Mouse (Mus musculus): ENCODE results near the gene Zfp598.
A peak's percentile ranks its signal among the peaks of the same experiment; 100 is the strongest.
"Not testable (repeated sequence)": the region's sequence is repeated elsewhere in the genome, so short reads cannot be mapped to it uniquely, and the experiment has no call there.

Zfp598 gene

DNA sequence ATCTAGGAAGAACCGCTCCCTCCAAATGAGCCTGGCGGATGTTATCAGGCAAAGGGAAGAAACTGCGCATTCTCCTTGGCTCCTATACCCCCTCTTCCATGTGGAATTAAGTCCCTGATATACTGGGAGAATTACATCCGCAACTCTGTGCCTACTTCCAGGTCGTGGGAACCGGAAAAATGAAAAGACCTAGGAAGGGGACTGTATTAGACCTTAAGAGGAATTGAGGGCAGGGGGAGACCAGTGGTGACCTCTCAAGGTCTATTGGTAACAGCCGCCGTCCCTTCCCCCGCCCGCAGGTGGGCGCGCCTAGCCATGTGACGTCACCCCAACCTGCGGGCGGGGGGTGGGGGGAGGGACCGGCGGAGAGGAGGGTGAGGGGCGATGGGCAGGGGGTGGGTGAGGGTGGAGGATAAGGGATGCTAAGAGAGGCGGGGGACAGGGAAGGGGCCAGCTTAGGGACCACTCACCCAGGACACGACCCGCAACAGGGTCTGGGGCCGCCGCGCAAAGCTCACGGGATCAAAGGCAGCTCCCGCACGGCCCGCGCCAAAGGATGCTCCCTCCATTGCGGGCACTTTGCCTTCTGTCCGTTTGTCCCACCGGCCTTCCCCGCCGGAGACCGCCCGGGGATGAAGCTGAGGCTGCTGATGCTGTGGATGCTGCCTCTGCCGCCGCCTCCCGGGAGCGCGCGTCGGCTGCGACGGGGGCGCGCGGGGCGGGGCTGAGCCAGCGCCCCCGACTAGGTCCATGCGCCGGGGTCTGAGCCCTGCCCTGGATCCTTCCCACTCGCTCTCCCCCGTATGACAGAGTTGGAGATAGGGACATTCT, 20.0 kb downstream of the Zfp598 start, which contains the start of gene Syngr3:
Gene Syngr3, minus strand, starts transcription at position 705 of the 831 bp plus-strand sequence.
- no peak for DNase-seq

DNA sequence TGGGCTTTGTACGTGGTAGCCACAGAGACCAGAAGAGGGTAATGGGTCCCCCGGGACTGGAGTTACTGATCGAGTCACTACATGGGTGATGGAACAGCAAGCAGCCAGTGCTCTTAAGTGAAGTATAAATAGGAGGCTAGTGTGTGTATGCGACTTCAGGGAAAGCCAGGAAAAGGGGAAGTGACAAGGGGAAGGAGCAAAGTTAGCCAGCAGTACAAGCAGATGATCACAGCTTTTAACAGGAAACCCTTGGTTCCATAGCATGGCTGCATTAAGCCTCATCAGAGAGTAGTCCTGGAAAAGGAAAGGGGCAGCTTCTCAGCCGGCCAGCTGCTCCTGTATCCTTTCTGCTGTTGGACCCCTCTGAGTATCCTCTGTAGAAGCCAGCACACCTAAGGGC, 22.9 kb downstream of the Zfp598 start:
- DNase-seq = no peak

DNA sequence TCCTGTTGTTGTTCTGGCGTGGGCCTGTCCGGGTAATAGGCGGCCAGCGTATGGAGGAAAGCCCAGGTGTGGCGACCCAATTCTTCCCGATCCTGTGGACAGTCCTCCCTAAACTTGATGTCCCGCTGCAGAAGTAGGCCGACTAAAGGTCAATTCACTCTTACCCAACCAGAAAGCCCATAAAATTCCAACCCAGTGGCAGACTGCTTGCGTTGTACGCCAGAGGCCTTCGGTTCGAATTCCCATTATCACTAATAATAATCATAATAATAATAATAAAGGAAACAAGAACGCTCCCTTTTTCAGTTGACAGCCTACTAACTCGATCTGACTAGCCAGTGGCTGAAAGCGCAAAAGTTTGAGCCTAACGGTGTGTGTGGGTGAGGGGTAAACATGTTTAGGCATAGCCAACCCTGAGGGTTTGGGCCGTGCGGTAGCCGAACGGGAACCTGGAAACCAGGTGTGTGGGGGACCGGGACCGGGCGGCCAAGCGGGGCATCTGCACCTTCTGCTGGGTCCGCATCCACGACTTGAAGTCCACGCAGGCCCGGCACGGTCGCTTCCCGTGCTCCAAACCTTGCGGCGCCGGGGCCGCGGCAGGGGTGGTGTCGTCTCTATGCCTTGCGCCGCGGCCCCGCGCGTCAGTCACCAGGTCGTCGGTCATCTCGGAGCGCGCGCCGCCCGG, 26.0 kb downstream of the Zfp598 start:
- no peak for DNase-seq

DNA sequence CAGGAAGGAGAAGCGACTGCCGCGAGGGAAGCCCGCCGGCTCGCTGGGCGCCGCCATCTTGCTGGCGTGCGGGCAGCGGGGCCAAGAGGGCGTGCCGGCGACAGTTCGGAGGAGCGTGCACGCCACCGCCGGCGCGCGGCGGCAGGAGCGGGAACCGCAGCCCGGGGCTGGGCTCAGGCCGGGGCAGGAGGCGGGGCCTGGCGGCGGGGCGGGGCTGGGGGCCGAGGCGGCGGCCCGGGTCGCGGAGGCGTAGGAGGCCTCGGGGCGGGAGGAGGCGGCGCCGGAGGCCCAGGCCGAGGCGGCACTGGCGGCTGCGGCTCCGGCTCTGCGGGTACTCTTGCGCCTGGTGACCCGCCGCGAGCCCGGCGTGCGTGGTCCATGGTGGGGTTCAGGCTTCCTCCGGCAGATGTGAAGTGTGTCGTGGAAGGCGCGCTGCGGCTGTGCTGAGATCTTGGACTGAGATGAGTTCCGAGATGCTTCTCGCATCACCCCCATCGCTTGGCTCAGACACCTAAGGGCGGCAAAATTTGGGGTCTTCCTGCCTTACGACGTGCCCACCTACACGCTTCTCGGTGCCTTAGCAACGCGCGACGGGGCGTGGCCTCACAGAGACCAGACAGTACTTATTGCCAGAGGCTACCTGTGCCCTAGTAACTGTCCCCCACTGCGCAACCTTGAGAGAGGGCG, 26.7 kb downstream of the Zfp598 start, which contains the start of the genes Gfer and Noxo1:
Gene Gfer, minus strand, starts transcription at position 146 of the 687 bp plus-strand sequence.
Gene Noxo1, plus strand, starts transcription at position 224 of the 687 bp plus-strand sequence.
- DNase-seq = peak; percentile 95

DNA sequence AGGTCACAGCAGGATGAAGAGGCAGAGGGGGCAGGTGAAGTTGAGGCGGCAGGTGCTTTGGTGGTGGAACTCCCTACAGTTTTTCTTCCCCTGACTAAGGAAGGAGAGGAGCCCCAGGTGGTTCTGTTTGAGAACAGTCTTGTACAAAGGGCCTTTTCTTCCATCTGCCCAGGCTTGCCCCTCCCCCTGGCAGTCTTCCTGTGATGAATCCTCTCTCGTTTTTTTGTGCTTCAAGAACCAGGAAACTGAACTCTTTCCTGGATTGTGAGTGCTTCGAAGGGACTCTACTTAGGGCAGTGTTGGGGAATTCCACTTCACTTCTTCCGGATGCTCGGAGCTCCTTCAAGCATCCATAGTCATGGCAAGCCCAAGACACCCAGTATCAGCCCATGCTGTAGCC, 28.5 kb downstream of the Zfp598 start:
- peak; percentile 46 for DNase-seq

DNA sequence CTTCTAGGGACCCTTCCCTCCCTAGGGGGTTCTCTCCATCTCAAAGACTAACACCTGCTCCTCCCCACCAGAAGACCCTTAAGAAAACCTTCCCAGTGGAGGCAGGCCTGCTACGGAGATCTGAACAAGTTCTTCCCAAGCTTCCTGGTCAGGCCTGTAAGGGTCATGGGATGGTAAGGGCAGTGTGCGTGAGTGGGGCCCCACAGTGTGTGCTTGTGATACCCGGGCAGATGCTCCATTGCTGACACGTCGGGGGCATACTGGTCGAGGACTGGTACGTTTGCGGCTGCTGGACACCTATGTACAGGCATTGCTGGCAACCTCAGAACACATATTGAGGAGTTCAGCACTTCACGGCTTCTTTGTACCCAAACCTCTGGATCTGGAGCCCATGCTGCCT, 29.2 kb downstream of the Zfp598 start:
- no peak for DNase-seq

DNA sequence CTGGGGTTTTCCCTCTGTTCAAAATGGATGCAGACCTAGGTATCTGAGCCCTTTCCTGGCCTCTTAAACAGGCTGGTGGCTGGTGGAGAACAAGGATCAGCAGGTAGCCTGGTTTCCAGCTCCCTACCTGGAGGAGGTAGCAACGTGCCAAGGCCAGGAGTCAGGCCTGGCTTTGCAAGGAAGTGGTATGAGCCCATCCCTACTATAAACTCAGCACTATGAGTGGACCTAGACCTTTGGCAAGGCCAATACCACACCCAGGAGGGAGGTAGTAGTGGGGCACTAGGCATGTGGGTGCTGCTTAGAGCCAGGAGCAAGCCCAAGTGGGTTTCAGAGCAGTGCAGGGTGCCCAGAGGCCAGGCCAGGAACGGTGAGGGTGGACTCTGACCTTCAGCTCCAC, 30.0 kb downstream of the Zfp598 start:
- no peak for DNase-seq

DNA sequence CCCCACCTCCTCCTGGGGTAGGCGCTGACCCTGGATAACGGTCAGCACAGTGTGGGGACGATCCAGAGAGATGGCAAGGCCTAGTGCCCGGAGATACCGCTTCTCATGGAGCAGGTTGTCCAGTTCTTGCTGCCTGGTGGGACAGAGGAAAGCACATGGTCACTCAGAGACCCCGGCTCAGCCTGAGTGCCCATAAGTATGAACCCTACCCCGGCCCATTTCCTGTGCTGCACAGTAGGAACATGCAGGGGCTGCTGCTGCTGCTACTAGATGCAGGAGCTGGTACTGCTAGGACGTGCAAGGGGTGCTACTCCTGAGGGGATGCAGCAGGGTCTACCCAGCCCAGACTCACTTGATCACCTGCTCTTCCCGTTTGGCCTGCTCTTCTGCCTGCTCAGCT, 31.8 kb downstream of the Zfp598 start:
- DNase-seq = no peak

DNA sequence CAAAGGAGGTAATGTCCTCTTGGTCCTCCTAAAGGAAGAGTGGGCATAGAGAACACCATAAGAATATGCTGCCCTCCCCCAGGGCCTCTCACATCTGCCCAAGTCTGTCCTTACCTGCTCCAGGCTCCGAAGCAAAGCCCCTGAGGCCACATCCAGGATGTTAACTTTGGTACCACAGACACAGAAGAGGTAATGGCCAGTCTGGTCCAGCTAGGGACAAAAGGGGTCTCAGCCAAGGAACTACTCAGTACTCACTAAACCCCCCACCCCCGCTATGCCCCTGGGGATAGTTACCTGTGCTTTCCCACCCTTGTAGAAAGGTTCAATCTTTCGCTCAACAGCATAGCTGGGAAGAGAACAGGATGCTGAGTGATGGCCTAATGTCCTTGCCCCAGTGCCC, 36.3 kb downstream of the Zfp598 start:
- no peak for DNase-seq

DNA sequence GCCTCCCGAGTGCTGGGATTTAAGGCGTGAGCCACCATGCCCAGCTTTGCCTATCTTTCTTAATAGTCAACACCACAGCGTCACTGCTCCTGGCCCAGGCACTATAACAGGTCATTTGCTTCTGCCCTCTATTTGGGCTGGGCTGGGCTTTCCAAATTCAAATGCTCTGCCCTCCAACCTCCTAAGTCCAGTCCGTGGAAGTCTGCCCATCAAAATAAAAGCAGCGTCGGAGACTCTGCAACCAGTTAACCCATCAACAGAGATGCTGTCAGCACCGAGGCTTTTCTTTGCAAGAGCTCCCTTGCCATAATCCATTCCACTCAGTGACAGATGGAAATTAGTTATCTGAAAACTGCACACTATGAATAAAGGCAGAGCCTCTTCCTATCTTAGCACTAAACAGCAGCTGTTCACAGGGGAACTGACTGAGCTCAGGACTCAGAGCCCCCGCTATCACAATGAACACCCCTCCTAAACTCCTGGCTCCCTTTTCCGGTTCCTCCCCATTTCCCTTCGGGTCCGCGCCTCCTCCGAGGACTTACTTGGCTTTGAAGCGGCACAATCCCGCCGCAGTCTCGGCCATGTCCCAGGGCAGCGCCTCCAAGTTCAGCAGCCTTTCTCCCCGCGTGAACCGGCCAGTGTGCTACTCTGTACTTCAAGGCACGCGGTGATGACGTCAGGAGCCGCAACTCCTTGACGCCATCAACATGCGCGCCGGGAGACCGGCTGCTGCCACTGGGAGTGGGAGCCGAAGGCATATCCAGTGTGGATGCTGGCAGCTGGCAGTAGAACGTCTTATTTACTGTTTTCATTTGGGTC, 37.7 kb downstream of the Zfp598 start, which contains the start of gene Tbl3:
Gene Tbl3, minus strand, starts transcription at position 679 of the 819 bp plus-strand sequence.
- DNase-seq = peak; percentile 97

DNA sequence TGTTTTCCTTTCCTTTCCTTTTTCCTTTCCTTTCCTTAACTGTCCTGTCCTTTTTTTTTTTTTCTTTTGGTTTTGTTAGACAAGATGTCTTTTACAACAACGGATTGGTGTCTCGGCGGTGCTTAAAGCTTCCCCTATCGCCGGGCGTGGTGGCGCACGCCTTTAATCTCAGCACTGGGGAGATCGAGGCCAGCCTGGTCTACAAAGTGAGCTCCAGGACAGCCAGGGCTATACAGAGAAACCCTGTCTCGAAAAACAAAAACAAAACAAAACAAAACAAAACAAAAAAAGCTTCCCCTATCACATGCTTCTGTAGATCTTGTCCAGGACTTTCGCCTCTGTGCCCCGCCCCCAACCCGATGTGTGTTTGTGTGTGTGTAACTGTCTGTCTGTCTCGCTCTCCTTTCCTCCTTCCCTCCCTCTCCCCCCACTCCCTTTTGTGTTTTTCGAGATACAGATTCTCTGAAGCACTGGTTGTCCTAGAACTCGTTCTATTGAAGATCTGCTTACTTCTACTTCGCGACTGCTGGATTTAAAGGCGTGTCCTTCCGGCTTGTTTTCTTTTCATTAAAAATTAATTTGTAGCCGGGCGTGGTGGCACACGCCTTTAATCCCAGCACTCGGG, 38.4 kb downstream of the Zfp598 start:
- DNase-seq = no peak

DNA sequence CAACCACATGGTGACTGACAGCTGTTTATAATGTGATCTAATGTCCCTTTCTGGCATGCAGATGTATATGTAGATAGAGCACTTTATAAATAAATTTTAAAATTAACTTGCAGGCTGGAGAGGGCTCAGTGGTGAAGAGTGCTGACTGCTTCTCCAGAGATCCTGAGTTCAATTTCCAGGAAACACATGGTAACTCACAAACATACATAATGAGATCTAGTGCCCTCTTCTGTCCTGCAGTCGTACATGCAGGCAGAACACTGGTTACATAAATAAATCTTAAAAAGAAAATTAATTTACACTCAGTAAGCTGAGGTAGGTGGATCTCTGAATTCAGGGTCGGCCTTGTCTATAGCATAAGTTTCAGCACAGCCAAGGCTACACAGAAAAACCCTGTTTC, 39.2 kb downstream of the Zfp598 start:
- no peak for DNase-seq

DNA sequence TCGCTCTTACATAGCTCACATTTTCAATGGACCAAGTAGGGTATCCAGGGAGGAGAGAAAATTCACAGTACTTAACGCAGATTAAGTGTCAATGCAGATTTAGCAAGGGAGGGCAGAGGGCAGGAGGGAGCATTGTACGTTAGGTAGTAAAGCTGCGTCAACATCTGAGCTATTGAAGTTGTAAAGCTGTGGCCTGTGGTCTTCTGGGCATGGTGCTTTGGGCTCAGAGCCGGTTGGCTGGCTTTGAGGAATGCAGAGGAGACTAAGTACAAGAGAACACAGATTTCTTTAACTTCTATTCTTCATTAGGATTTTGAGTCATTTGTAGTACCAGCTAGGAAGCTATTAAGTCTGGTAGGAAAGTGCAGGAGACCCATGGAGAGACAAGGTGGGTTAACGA, 46.1 kb downstream of the Zfp598 start:
- DNase-seq = no peak

DNA sequence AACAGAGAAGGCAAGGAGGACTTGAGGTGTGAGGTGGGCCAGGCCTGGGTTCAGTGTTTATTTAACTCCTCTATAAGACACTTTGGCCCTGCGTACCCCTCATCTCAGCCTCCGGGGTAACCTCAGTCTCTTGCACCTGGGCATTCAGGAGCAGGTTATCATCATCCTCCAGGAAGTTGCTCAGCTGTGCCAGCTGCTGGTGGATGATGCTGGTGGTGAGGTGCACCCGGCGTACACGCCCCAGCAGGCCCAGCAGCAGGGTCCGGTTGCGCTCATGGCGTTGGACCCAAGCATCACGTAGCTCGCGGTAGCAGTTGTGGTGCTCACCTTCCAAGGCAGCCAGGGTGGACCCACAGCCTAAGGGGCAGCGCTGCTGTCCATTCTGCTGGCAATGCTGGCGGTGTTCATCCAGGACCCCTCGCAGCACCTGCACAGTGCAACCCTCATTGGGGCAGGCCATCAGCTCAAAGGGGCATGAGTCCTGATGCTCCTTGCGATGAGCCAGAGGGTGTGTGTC, 46.7 kb downstream of the Zfp598 start:
- peak; percentile 7 for DNase-seq

DNA sequence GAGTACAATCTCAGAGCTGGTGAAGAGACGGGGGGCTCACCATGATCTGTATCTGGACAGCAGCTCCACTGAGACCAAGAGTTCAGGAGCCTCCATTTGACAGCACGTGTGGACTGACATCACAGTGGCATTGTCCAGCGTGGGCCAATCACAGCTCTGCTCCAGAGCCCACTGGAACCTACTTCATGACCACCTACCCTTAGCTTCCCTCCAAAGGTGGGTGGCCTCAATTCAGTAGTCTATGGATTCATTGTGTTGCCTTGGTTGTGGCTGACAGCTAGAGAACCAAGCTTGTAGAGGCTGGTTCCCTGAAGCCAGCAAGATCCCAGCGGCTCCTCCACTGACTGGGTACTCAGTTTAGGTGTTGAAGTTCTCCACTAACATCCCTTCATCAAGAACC, 48.5 kb downstream of the Zfp598 start, which contains the start of the genes Rnf151 and Rps2:
Gene Rnf151, minus strand, starts transcription at position 121 of the 400 bp plus-strand sequence.
Gene Rps2, plus strand, starts transcription at position 174 of the 400 bp plus-strand sequence.
- DNase-seq = peak; percentile 5

DNA sequence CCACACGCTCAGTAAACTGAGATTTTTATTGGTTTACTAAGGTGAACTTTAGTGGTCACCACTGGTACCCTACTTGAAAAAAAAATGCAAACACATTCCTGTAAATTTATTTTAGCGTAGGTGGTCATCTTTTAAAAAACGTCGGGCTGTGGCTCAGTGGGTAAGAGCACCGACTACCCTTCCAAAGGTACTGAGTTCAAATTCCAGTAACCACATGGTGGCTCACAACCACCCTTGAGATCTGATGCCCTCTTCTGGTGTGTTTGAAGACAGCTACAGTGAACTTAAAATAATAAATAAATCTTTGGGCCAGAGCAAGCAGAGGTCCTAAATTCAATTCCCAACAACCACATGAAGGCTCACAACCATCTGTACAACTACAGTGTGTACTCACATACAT, 49.5 kb downstream of the Zfp598 start:
- DNase-seq = not testable (repeated sequence)

DNA sequence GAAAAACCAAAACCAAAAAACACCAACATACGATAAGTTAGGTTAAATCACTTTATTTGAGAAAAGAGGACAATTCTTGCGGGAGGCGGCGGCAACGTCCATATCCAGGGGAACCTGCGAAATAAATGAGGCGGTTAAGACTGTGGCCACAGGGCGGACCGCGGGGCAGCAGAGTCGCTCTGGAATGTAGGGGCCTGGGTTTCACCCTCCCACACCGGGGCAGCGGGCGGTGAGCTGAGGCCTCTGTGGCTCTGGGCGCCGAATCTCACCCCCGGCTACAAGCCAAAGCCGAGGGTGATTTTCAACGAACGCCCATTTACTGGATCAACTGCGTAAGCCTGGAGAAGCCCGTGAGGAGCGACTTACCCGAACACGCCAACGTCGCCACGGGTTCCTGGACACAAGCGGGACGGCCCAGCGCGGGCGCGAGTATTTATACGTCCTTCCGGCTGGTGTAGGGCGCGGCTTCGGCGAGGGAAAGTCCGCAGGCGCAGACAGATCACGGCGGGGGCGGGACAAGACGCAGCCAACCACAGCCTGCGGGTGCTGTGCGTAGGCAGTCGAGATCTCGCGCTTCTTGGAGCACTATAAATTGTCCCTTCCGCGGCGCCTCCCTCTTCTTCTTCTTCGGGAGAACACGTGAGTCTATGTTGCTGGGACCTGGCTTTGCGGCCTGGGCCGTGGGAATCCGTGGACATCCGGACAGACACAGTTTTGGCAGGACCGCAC, 50.2 kb downstream of the Zfp598 start:
- peak; percentile 99 for DNase-seq

DNA sequence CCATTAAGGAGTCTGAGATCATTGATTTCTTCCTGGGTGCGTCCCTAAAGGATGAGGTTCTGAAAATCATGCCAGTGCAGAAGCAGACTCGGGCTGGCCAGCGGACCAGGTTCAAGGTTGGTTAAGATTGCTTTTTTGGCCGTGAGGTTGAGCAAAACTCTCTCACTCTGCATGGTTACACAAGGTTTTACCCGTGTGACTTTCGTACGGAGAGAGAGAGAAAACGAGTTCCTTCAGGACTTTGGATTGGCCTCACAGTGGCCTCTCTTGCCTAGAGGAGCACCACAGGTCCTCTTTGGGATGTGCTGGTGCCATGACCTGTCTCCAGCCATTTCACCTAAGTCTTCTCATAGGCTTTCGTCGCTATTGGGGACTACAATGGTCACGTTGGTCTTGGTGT, 51.1 kb downstream of the Zfp598 start:
- DNase-seq = peak; percentile 8

DNA sequence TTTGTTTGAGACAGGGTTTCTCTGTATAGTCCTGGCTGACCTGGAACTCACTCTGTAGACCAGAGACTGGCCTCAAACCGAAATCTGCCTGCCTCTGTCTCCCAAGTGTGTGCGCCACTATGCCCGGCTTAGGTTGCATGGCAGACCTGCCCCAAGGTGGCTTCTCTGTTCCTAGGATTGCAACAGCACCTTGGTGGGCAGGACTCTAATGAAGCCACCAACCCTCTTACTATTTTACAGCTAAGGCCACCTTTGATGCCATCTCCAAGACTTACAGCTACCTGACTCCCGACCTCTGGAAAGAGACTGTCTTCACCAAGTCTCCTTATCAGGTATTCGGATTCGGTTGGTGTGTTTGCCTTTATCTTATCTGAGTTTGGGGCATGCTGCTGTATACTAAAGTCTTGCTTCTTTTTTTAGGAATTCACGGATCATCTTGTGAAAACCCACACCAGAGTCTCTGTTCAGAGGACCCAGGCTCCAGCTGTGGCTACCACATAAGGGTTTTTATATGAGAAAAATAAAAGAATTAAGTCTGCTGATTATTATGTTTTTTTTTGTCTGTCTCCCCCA, 52.0 kb downstream of the Zfp598 start:
- peak; percentile 6 for DNase-seq

DNA sequence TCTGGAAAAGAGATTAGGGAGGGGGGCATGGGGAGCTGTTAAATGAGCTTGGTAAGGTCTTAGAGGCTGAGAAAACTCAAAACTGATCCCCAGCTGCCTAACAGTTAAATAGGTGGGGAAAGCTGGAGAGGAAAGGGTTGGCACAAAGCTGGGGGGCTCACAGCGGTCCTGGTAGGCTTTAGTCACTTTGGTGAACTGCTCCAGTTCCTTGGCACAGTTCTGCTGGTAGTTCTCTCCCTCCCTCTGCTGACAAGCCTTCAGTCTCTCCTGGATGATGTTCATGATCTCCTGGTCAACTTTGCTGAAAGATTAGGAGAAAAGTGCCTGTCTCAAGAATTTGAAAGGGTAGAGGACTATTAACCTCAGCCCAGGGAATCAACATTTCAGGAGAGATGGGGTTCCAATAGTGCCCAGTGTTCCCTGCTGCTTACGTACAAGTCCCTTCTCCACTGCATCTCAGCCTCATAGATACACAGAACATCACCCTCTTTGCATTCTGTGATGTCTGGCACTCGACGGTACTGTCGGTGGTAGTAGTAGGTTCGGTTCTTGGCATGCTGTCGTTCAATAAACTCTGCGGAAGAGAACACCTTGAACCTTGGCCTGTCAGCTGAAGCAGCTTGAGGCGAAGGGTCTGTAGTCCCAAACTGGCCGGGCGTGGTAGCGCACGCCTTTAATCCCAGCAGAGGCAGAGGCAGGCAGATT, 52.9 kb downstream of the Zfp598 start:
- peak; percentile 8 for DNase-seq
